Mouse (Mus musculus) heart, adult 9 months (tissue): Measurements from ENCODE around the gene Kirrel3.

Source experiments
- DNase-seq, 2 experiments: peaks; one replicate each; pipeline ENCODE4 v3.0.0; 2022; ENCODE audit warnings: low spot score in 2 of 2

Gene Kirrel3

GRCm38 (mm10) chr9:34825089-34825400 lies 339.4 kb downstream of the Kirrel3 start:
- DNase-seq = no peak

- no peak for DNase-seq
Observed at GRCm38 (mm10) chr9:34825402-34826008, 339.8 kb downstream of the Kirrel3 start.

GRCm38 (mm10) chr9:34830696-34831095 lies 345.0 kb downstream of the Kirrel3 start:
- DNase-seq = no peak

GRCm38 (mm10) chr9:34836801-34837200 lies 351.1 kb downstream of the Kirrel3 start:
- no peak for DNase-seq

GRCm38 (mm10) chr9:34837700-34838462 lies 352.2 kb downstream of the Kirrel3 start:
- no peak for DNase-seq

- no peak for DNase-seq
Observed at GRCm38 (mm10) chr9:34843275-34843965, 357.7 kb downstream of the Kirrel3 start.

GRCm38 (mm10) chr9:34846440-34846839 lies 360.7 kb downstream of the Kirrel3 start:
- no peak for DNase-seq

- no peak for DNase-seq
Observed at GRCm38 (mm10) chr9:34847664-34848063, 362.0 kb downstream of the Kirrel3 start.

GRCm38 (mm10) chr9:34851136-34851535 lies 365.4 kb downstream of the Kirrel3 start:
- no peak for DNase-seq

- DNase-seq = no peak
Observed at GRCm38 (mm10) chr9:34857575-34857974, 371.9 kb downstream of the Kirrel3 start.

- no peak for DNase-seq
Observed at GRCm38 (mm10) chr9:34858071-34858470, 372.4 kb downstream of the Kirrel3 start.

GRCm38 (mm10) chr9:34860934-34861333 lies 375.2 kb downstream of the Kirrel3 start:
- no peak for DNase-seq

- DNase-seq = no peak
Observed at GRCm38 (mm10) chr9:34861775-34862174, 376.1 kb downstream of the Kirrel3 start.

- DNase-seq = no peak
Observed at GRCm38 (mm10) chr9:34865606-34866005, 379.9 kb downstream of the Kirrel3 start.

- no peak for DNase-seq
Observed at GRCm38 (mm10) chr9:34871316-34871966, 385.7 kb downstream of the Kirrel3 start.

GRCm38 (mm10) chr9:34875238-34875637 lies 389.5 kb downstream of the Kirrel3 start:
- DNase-seq = no peak

GRCm38 (mm10) chr9:34877186-34877585 lies 391.5 kb downstream of the Kirrel3 start:
- no peak for DNase-seq

- no peak for DNase-seq
Observed at GRCm38 (mm10) chr9:34877799-34878198, 392.1 kb downstream of the Kirrel3 start.

GRCm38 (mm10) chr9:34881750-34882149 lies 396.1 kb downstream of the Kirrel3 start:
- no peak for DNase-seq

- DNase-seq = no peak
Observed at GRCm38 (mm10) chr9:34882211-34882610, 396.5 kb downstream of the Kirrel3 start.

GRCm38 (mm10) chr9:34883122-34883521 lies 397.4 kb downstream of the Kirrel3 start:
- DNase-seq = no peak

- DNase-seq = no peak
Observed at GRCm38 (mm10) chr9:34884325-34884724, 398.6 kb downstream of the Kirrel3 start.
